Mouse (Mus musculus) naive thymus-derived CD4-positive, alpha-beta T cell, adult 5 months (primary cell): Measurements from ENCODE around the gene Tmem26. TPM values are rescaled to one million over a fixed set of nuclear protein-coding genes. Genes with fewer than 3 reads are reported as not detected.

ENCODE experiments used
- polyA plus RNA-seq: library from polyadenylated mRNA; unstranded; fragments of 100-300 nt; shearing (Covaris generic); gene quantifications from one replicate; pipeline ENCODE4 v1.2.1, GENCODE M21; 2017

Tmem26 gene
- polyA plus RNA-seq: not detected

DNA sequence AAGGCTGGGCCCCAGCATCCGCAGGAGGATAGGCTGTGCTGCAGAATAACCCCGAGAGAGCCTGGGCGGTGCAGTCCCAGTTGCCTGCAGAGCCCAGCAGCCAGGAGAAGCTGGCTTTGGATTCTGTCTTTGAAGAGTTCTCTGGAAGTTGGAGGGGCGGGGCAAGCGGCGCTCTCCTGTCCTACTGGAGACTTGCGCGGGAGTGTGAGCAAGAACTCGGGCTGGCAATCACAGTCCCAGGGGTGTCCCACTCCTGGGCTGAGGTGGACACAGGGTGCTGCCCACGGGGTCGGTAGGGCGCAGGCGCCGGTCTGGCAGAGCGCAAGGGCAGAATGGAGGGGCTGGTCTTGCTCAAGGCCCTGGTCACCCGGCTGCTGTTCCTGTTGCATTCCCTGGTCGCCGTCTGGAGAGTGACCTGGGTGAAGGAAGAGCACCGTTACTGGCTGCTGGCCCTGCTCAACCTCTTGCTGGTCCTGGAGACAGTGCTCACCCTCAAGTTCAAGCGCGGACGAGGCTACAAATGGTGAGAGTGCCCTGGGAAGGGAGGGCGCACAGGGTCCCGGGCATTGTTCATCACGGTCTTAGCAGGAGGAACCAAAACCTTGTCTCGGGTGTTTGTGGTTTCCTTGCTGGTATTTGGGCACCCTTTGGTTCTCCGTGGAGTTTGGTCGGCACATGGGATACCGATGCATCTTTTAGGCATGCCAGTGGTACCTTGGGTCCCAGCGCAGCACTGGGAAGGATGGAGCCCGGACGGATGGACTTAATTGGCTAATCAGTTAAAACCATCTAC lies at the start of gene Tmem26:
Gene Tmem26, plus strand, starts transcription at position 79 of the 793 bp plus-strand sequence.

Other genes starting within 250 kb of the Tmem26 start
- 2.1 TPM for gene Cabcoco1, start 181.8 kb upstream of the Tmem26 start, polyA plus RNA-seq